Mouse (Mus musculus): Measurements from ENCODE around the gene Ppp3cb.

Gene Ppp3cb

DNA sequence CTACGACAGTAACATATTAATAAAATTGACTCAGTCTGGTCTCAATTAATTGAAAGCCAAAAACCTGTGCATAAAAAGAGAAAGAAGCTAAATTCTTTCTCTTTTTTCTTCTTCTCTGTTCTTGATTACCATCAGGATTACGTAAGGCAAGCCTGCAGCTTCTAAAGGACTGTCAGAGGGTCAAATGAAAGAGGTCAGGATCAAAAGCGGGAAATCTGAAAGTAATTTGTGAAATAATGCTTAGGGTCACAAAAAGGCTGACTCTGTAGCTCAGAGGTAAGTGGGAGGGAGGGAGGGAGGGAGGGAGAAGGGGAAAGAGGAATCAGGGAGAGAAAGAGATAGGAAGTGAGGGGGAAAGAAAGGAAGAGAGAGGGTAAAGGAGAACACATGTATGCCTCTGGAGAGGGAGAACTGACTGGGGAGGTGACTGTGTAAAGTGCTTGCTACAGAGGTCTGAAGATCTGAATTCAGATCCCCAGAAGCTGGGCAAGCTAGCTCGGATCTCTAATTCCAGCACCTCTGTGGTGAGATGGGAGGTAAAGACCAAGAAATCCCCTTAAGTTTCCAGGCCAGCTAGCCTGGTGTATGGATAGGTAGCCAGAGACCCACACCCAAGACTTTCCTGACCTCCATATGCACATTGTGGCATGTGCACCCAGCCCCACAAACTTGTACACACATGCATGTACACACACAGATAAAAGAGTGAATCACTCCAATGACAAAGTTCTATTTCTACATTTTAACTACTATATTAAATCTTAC is 68.9 kb downstream of the Ppp3cb start:
- peaks cover 30% of the 10 kb centered on the region for H3K36me3 ChIP-seq (ENCODE audit: insufficient read depth, low read length)
- no peaks in the 10 kb centered on the region for H3K9me3 ChIP-seq (ENCODE audit: low read length)
- H3K4me1 ChIP-seq (replicated peaks; ENCODE audit: low read depth, low read length) = peaks cover 64% of the 10 kb centered on the region
- TF ChIP-seq NANOG (IDR thresholded peaks at IDR 0.05; ENCODE audit: borderline replicate concordance, low read length) (no peak), CTCF (conservative IDR thresholded peaks at IDR 0.05; ENCODE audit: low read length) (no peak), POU5F1 (IDR thresholded peaks at IDR 0.05; ENCODE audit: borderline replicate concordance, low read length) (no peak)
- no peaks in the 10 kb centered on the region for H3K27me3 ChIP-seq (ENCODE audit: insufficient read depth, low read length)
- H3K4me3 ChIP-seq (replicated peaks; ENCODE audit: low read length) = peak overlapping the region; percentile 14; the same call in 1 of the 2 replicates

DNA sequence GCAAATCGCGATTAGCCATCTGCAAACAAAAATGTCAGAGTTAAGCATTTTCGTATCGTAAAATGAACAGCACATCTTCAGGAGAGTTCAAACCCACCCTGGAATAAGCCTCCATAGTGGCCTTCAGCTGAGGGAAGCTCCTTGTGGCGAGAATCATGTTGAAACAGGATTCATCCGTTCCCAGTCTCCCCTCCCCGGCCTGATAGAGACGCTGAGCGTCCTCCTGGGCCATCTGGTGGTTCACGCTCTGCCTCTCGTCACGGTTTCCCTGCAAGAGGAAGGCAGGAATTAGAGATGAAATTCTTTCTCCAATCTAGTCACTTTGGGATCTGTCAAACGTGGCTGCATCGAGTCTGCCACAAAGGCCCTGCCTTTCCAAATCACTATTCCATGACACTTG is 86.2 kb downstream of the Ppp3cb start:
- H3K27me3 ChIP-seq (ENCODE audit: insufficient read depth, low read length) = no peaks in the 10 kb centered on the region
- peaks cover 96% of the 10 kb centered on the region for H3K36me3 ChIP-seq (ENCODE audit: insufficient read depth, low read length)
- H3K4me1 ChIP-seq (replicated peaks; ENCODE audit: low read depth, low read length) = peaks cover 6% of the 10 kb centered on the region; the same call in 1 of the 2 replicates
- no peak for TF ChIP-seq POU5F1 (IDR thresholded peaks at IDR 0.05; ENCODE audit: borderline replicate concordance, low read length)
- no peak for TF ChIP-seq NANOG (IDR thresholded peaks at IDR 0.05; ENCODE audit: borderline replicate concordance, low read length)
- TF ChIP-seq CTCF (conservative IDR thresholded peaks at IDR 0.05; ENCODE audit: low read length) = no peak
- H3K4me3 ChIP-seq (replicated peaks; ENCODE audit: low read length) = no peak overlapping the region
- H3K9me3 ChIP-seq (ENCODE audit: low read length) = no peaks in the 10 kb centered on the region

GRCm38 (mm10) chr14:20458378-20458777 is 88.0 kb downstream of the Ppp3cb start:
- no peaks in the 10 kb centered on the region for H3K9me3 ChIP-seq (ENCODE audit: low read length)
- TF ChIP-seq NANOG (IDR thresholded peaks at IDR 0.05; ENCODE audit: borderline replicate concordance, low read length) (no peak), POU5F1 (IDR thresholded peaks at IDR 0.05; ENCODE audit: borderline replicate concordance, low read length) (no peak), CTCF (conservative IDR thresholded peaks at IDR 0.05; ENCODE audit: low read length) (no peak)
- H3K36me3 ChIP-seq (ENCODE audit: insufficient read depth, low read length) = peaks cover 78% of the 10 kb centered on the region
- H3K4me1 ChIP-seq (replicated peaks; ENCODE audit: low read depth, low read length) = peaks cover 8% of the 10 kb centered on the region
- H3K4me3 ChIP-seq (replicated peaks; ENCODE audit: low read length) = no peak overlapping the region
- H3K27me3 ChIP-seq (ENCODE audit: insufficient read depth, low read length) = no peaks in the 10 kb centered on the region

- H3K36me3 ChIP-seq (ENCODE audit: insufficient read depth, low read length) = peaks cover 23% of the 10 kb centered on the region
- no peaks in the 10 kb centered on the region for H3K9me3 ChIP-seq (ENCODE audit: low read length)
- H3K4me1 ChIP-seq (replicated peaks; ENCODE audit: low read depth, low read length) = peaks cover 29% of the 10 kb centered on the region
- no peaks in the 10 kb centered on the region for H3K27me3 ChIP-seq (ENCODE audit: insufficient read depth, low read length)
- TF ChIP-seq NANOG (IDR thresholded peaks at IDR 0.05; ENCODE audit: borderline replicate concordance, low read length) (no peak), CTCF (conservative IDR thresholded peaks at IDR 0.05; ENCODE audit: low read length) (no peak), POU5F1 (IDR thresholded peaks at IDR 0.05; ENCODE audit: borderline replicate concordance, low read length) (no peak)
- H3K4me3 ChIP-seq (replicated peaks; ENCODE audit: low read length) = peak overlapping the region; percentile 80; the same call in 1 of the 2 replicates
These were observed 93.4 kb downstream of the Ppp3cb start for GRCm38 (mm10) chr14:20452929-20453328.

- TF ChIP-seq CTCF (conservative IDR thresholded peaks at IDR 0.05; ENCODE audit: low read length) (no peak), NANOG (IDR thresholded peaks at IDR 0.05; ENCODE audit: borderline replicate concordance, low read length) (no peak), POU5F1 (IDR thresholded peaks at IDR 0.05; ENCODE audit: borderline replicate concordance, low read length) (no peak)
- Histone ChIP-seq H3K9me3 (ENCODE audit: low read length) (no peaks in the 10 kb centered on the region), H3K36me3 (ENCODE audit: insufficient read depth, low read length) (peaks cover 16% of the 10 kb centered on the region), H3K27me3 (ENCODE audit: insufficient read depth, low read length) (no peaks in the 10 kb centered on the region), H3K4me1 (replicated peaks; ENCODE audit: low read depth, low read length) (peaks cover 35% of the 10 kb centered on the region), H3K4me3 (replicated peaks; ENCODE audit: low read length) (peak within 1 kb of the TSS; percentile 80)
These were observed 94.5 kb downstream of the Ppp3cb start, which contains the start of gene Cfap70 for GRCm38 (mm10) chr14:20451765-20452331. Gene Cfap70, minus strand, starts transcription at chr14:20452226.

- Histone ChIP-seq H3K4me1 (replicated peaks; ENCODE audit: low read depth, low read length) (peaks cover 37% of the 10 kb centered on the region), H3K9me3 (ENCODE audit: low read length) (no peaks in the 10 kb centered on the region), H3K36me3 (ENCODE audit: insufficient read depth, low read length) (peaks cover 10% of the 10 kb centered on the region), H3K27me3 (ENCODE audit: insufficient read depth, low read length) (no peaks in the 10 kb centered on the region), H3K4me3 (replicated peaks; ENCODE audit: low read length) (peak overlapping the region; percentile 80)
- TF ChIP-seq POU5F1 (IDR thresholded peaks at IDR 0.05; ENCODE audit: borderline replicate concordance, low read length) (no peak), CTCF (conservative IDR thresholded peaks at IDR 0.05; ENCODE audit: low read length) (no peak), NANOG (IDR thresholded peaks at IDR 0.05; ENCODE audit: borderline replicate concordance, low read length) (no peak)
These were observed 95.1 kb downstream of the Ppp3cb start for GRCm38 (mm10) chr14:20451302-20451701.
